Mouse (Mus musculus): ENCODE data around the gene Prdm1.

DNA sequence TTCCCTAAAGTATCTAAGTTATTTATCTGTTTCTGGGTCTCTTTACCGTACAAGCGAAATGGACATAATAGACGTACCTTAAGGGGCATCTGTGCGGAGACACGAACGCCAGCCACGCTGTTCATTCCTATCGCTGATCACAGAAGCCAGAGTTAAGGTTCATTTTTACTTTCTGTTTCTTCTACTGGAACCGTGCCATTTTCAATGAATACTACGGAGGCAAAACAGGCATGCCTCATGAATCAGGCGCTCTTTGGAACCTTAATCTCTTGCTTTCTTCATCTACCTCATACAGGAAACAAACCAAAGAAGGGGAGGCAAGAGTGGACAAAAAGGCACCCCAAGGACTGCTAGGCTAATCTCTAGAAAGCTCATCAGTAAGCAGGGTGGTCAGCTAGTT, 100.9 kb downstream of the Prdm1 start:
- TF ChIP-seq CTCF (IDR thresholded peaks at IDR 0.05; ENCODE audit: low read depth) (no peak), EP300 (IDR thresholded peaks at IDR 0.05; ENCODE audit: low read depth) (no peak)

All from liver, postnatal 0 days (tissue).